Mouse (Mus musculus): ENCODE results near the gene Tmem104. TPM values are rescaled to one million over a fixed set of nuclear protein-coding genes. Genes with fewer than 3 reads are reported as not detected.

Gene Tmem104
- total and polyA plus RNA-seq, 2 experiments from 2014 or later, result 7.6 to 8.8 TPM

DNA sequence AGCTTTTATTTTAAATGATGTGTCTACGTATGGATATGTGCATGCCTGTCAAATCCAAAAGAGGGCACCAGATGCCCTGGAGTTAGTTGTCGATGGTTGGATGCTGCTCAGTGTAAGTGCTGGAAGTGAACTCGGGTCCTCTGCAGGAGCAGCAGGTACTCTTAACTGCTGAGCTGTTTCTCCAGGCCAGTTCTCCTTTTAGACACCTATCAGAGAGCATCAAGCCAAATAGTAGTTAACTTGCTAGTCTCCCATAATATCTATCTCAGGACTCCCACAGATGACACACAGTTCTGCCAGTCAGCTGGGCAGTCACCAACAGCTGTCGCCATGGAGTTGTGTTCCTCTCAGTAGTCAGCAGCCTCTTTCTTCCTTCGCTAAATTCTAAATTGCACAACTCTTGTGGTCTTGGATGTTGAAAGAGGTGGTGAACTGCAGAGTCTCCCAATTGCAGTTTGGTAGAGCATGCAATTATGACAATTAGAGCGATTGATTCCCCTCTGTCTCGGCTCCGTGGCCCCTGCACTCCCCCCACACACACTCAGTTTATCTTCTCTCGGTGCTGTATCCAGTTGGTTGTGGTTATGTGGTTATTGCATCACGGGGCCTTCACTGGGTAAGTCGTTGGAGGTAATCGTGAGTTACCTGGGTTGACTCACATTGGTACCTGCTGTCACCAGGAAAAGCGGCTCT, 1.4 kb downstream of the Tmem104 start:
- Histone ChIP-seq H3K4me2 (ENCODE audit: low read depth) (no peak overlapping the region), H3K4me3 (ENCODE audit: low read depth, low read length) (no peak overlapping the region), H3K27ac (ENCODE audit: low read depth, low read length) (no peak overlapping the region), H3K9me3 (ENCODE audit: low read length) (no peaks in the 10 kb centered on the region), H3K27me3 (ENCODE audit: insufficient read depth, low read length) (no peaks in the 10 kb centered on the region), H3K9ac (no peak overlapping the region), H3K36me3 (ENCODE audit: insufficient read depth) (peaks cover 7% of the 10 kb centered on the region), H3K4me1 (ENCODE audit: insufficient read depth) (no peaks in the 10 kb centered on the region)
- no peak for DNase-seq
- no peak for ATAC-seq
- WGBS, result 89% methylated on average over 13 of the region's 13 CpGs
- no peak for TF ChIP-seq CTCF (IDR thresholded peaks at IDR 0.05; ENCODE audit: low read depth)

GRCm38 (mm10) chr11:115189304-115189703, 2.0 kb downstream of the Tmem104 start:
- H3K4me3 ChIP-seq (ENCODE audit: low read depth, low read length), result no peak overlapping the region
- H3K36me3 ChIP-seq (ENCODE audit: insufficient read depth), result peaks cover 7% of the 10 kb centered on the region
- DNase-seq (no peak), ATAC-seq (no peak)
- no peak overlapping the region for H3K9ac ChIP-seq
- H3K9me3 ChIP-seq (ENCODE audit: low read length), result no peaks in the 10 kb centered on the region
- TF ChIP-seq CTCF (IDR thresholded peaks at IDR 0.05; ENCODE audit: low read depth), result no peak
- WGBS, result 93% methylated on average over 6 of the region's 6 CpGs
- H3K27me3 ChIP-seq (ENCODE audit: insufficient read depth, low read length), result no peaks in the 10 kb centered on the region
- no peaks in the 10 kb centered on the region for H3K4me1 ChIP-seq (ENCODE audit: insufficient read depth)
- H3K4me2 ChIP-seq (ENCODE audit: low read depth), result no peak overlapping the region
- H3K27ac ChIP-seq (ENCODE audit: low read depth, low read length), result no peak overlapping the region

DNA sequence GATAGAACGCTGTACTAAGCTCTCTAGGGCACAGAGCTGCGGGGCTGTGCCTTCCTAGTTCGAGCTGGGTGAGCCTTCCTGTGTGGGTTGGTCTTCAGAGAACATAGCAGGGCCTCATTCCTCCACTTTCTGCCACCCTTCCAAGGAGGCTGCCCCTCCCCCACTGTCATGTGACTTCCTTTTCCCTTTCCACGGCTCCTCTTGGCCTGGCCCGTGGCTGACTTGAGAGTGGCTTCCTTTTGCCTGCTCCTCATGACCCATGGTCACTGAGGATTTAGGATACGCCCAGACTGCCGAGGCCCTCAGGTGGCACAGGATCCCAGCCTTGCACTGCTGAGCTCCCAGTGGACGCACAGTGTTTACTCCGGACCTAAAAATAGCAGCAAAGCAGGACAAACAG, 4.9 kb downstream of the Tmem104 start:
- TF ChIP-seq CTCF (IDR thresholded peaks at IDR 0.05; ENCODE audit: low read depth), result no peak
- no peak overlapping the region for H3K27ac ChIP-seq (ENCODE audit: low read depth, low read length)
- H3K4me1 ChIP-seq (ENCODE audit: insufficient read depth), result no peaks in the 10 kb centered on the region
- no peak overlapping the region for H3K9ac ChIP-seq
- 83% methylated on average over 9 of the region's 9 CpGs for WGBS
- peaks cover 12% of the 10 kb centered on the region for H3K36me3 ChIP-seq (ENCODE audit: insufficient read depth)
- ATAC-seq, result no peak
- H3K4me3 ChIP-seq (ENCODE audit: low read depth, low read length), result no peak overlapping the region
- H3K9me3 ChIP-seq (ENCODE audit: low read length), result no peaks in the 10 kb centered on the region
- DNase-seq, result no peak
- no peak overlapping the region for H3K4me2 ChIP-seq (ENCODE audit: low read depth)
- H3K27me3 ChIP-seq (ENCODE audit: insufficient read depth, low read length), result no peaks in the 10 kb centered on the region

- Histone ChIP-seq H3K4me2 (ENCODE audit: low read depth) (no peak overlapping the region), H3K9me3 (ENCODE audit: low read length) (no peaks in the 10 kb centered on the region), H3K4me1 (ENCODE audit: insufficient read depth) (no peaks in the 10 kb centered on the region), H3K27ac (ENCODE audit: low read depth, low read length) (no peak overlapping the region), H3K4me3 (ENCODE audit: low read depth, low read length) (no peak overlapping the region), H3K9ac (no peak overlapping the region), H3K27me3 (ENCODE audit: insufficient read depth, low read length) (no peaks in the 10 kb centered on the region), H3K36me3 (ENCODE audit: insufficient read depth) (peaks cover 12% of the 10 kb centered on the region)
- ATAC-seq (no peak), DNase-seq (no peak)
- WGBS, result 91% methylated on average over 6 of the region's 6 CpGs
- TF ChIP-seq CTCF (IDR thresholded peaks at IDR 0.05; ENCODE audit: low read depth), result no peak
Measured at GRCm38 (mm10) chr11:115194693-115195092, 7.4 kb downstream of the Tmem104 start.

- ATAC-seq (no peak), DNase-seq (no peak)
- WGBS, result 90% methylated on average over 5 of the region's 5 CpGs
- Histone ChIP-seq H3K4me3 (ENCODE audit: low read depth, low read length) (no peak overlapping the region), H3K27me3 (ENCODE audit: insufficient read depth, low read length) (no peaks in the 10 kb centered on the region), H3K27ac (ENCODE audit: low read depth, low read length) (no peak overlapping the region), H3K9ac (no peak overlapping the region), H3K36me3 (ENCODE audit: insufficient read depth) (peaks cover 17% of the 10 kb centered on the region), H3K4me2 (ENCODE audit: low read depth) (no peak overlapping the region), H3K9me3 (ENCODE audit: low read length) (no peaks in the 10 kb centered on the region), H3K4me1 (ENCODE audit: insufficient read depth) (no peaks in the 10 kb centered on the region)
- TF ChIP-seq CTCF (IDR thresholded peaks at IDR 0.05; ENCODE audit: low read depth), result no peak
Measured at GRCm38 (mm10) chr11:115195933-115196332, 8.6 kb downstream of the Tmem104 start.

GRCm38 (mm10) chr11:115197558-115197957, 10.3 kb downstream of the Tmem104 start:
- Histone ChIP-seq H3K9me3 (ENCODE audit: low read length) (no peaks in the 10 kb centered on the region), H3K4me2 (ENCODE audit: low read depth) (no peak overlapping the region), H3K27ac (ENCODE audit: low read depth, low read length) (no peak overlapping the region), H3K36me3 (ENCODE audit: insufficient read depth) (peaks cover 25% of the 10 kb centered on the region), H3K4me3 (ENCODE audit: low read depth, low read length) (no peak overlapping the region), H3K27me3 (ENCODE audit: insufficient read depth, low read length) (no peaks in the 10 kb centered on the region), H3K9ac (no peak overlapping the region), H3K4me1 (ENCODE audit: insufficient read depth) (no peaks in the 10 kb centered on the region)
- WGBS, result 86% methylated on average over 8 of the region's 8 CpGs
- ATAC-seq, result no peak
- no peak for TF ChIP-seq CTCF (IDR thresholded peaks at IDR 0.05; ENCODE audit: low read depth)
- no peak for DNase-seq

GRCm38 (mm10) chr11:115198932-115199384, 11.7 kb downstream of the Tmem104 start:
- Histone ChIP-seq H3K4me3 (ENCODE audit: low read depth, low read length) (no peak overlapping the region), H3K4me1 (ENCODE audit: insufficient read depth) (no peaks in the 10 kb centered on the region), H3K9ac (no peak overlapping the region), H3K27ac (ENCODE audit: low read depth, low read length) (no peak overlapping the region), H3K4me2 (ENCODE audit: low read depth) (no peak overlapping the region), H3K9me3 (ENCODE audit: low read length) (no peaks in the 10 kb centered on the region), H3K36me3 (ENCODE audit: insufficient read depth) (peaks cover 25% of the 10 kb centered on the region), H3K27me3 (ENCODE audit: insufficient read depth, low read length) (no peaks in the 10 kb centered on the region)
- WGBS, result 61% methylated on average over 12 of the region's 12 CpGs
- no peak for TF ChIP-seq CTCF (IDR thresholded peaks at IDR 0.05; ENCODE audit: low read depth)
- no peak for ATAC-seq
- no peak for DNase-seq
